Comparison of ENCODE assay signal across 1 mouse cellular context in genomic region chr9:50674771-50675170, GRCm38 (mm10).
TF ChIP-seq lines count a peak whose summit lies in the region.

No protein-coding gene starts in this region.

TF ChIP-seq in MEL, 35 proteins besides CTCF, POLR2A, EP300 and RAD21:
- TF ChIP-seq SIN3A (IDR thresholded peaks at IDR 0.05; ENCODE audit: low read length) (no peak), TBP (IDR thresholded peaks at IDR 0.05; ENCODE audit: low read depth, low read length) (no peak), HCFC1 (IDR thresholded peaks at IDR 0.05; ENCODE audit: low read depth, low read length) (no peak), GABPA (IDR thresholded peaks at IDR 0.05; ENCODE audit: low read depth, low read length) (no peak), USF1 (IDR thresholded peaks at IDR 0.05; ENCODE audit: low read depth, low read length) (no peak), KAT2A (conservative IDR thresholded peaks at IDR 0.05; ENCODE audit: low read depth, low read length) (no peak), ZNF384 (IDR thresholded peaks at IDR 0.05; ENCODE audit: low read depth, low read length) (no peak), MYB (IDR thresholded peaks at IDR 0.05; ENCODE audit: low read depth, low read length) (no peak), NRF1 (IDR thresholded peaks at IDR 0.05; ENCODE audit: insufficient read depth, low read depth, low read length, poor library complexity, severe bottlenecking) (no peak), POLR2AphosphoS5 (IDR thresholded peaks at IDR 0.05; ENCODE audit: borderline replicate concordance, low read depth, low read length) (no peak), UBTF (IDR thresholded peaks at IDR 0.05; ENCODE audit: borderline replicate concordance, insufficient read depth, low read depth, low read length) (no peak), MYC (IDR thresholded peaks at IDR 0.05; ENCODE audit: low read depth, low read length) (no peak)
